Mouse (Mus musculus) liver, embryonic 12.5 days (tissue): Measurements from ENCODE around the gene 4933407L21Rik. TPM values are rescaled to one million over a fixed set of nuclear protein-coding genes. Genes with fewer than 3 reads are reported as not detected.
A peak's percentile ranks its signal among the peaks of the same experiment; 100 is the strongest.

ENCODE experiments used
- ATAC-seq: fragments of 200-750 bp; cut with Nextera tagmentation; 2 replicates; pipeline ENCODE4 v1.8.0; 2017; ENCODE audit warnings: moderate number of reproducible peaks, mild to moderate bottlenecking, moderate library complexity
- H3K27ac ChIP-seq: fragments of 300-500 bp; sonication (generic); 2 replicates; pipeline ENCODE4 v1.5.1; 2016; ENCODE audit warnings: mild to moderate bottlenecking
- H3K27me3 ChIP-seq: fragments of 300-500 bp; sonication (generic); replicated peaks from 2 replicates; pipeline ENCODE4 v1.6.1; 2016; ENCODE audit warnings: mild to moderate bottlenecking, moderate library complexity
- H3K36me3 ChIP-seq: fragments of 300-500 bp; sonication (generic); 2 replicates; pipeline ENCODE4 v1.6.1; 2016; ENCODE audit warnings: mild to moderate bottlenecking, moderate library complexity
- H3K4me1 ChIP-seq: fragments of 300-500 bp; sonication (generic); 2 replicates; pipeline ENCODE4 v1.6.1; 2016
- H3K4me2 ChIP-seq: fragments of 300-500 bp; sonication (generic); 2 replicates; pipeline ENCODE4 v1.6.1; 2016; ENCODE audit warnings: mild to moderate bottlenecking, moderate library complexity
- H3K4me3 ChIP-seq: fragments of 300-500 bp; sonication (generic); 2 replicates; pipeline ENCODE4 v1.5.1; 2016; ENCODE audit warnings: mild to moderate bottlenecking, moderate library complexity
- H3K9ac ChIP-seq: fragments of 300-500 bp; sonication (generic); 2 replicates; pipeline ENCODE4 v1.6.1; 2016; ENCODE audit warnings: mild to moderate bottlenecking, moderate library complexity
- H3K9me3 ChIP-seq: fragments of 300-500 bp; sonication (generic); replicated peaks from 2 replicates; pipeline ENCODE4 v1.6.1; 2016; ENCODE audit warnings: mild to moderate bottlenecking, moderate library complexity
- WGBS: fragments of 180-500 bp; shearing (Covaris S2); methylation state at CpG from one replicate; pipeline ENCODE4 v1.1.7; 2016; ENCODE audit not compliant: insufficient replicate concordance; 5-methylcytosine and 5-hydroxymethylcytosine counted together
- polyA plus RNA-seq: library from polyadenylated mRNA; unstranded; fragments of >200 nt; fragmentation: Nextera tagmentation; extraction: Ambion mirVana; gene quantifications from 2 replicates; pipeline ENCODE4 v1.2.1, GENCODE M21; 2016

The 4933407L21Rik gene
- polyA plus RNA-seq, 1 experiment from 2014 or later, result not detected

GRCm38 (mm10) chr1:85937323-85937722, 9.0 kb downstream of the 4933407L21Rik start:
- Histone ChIP-seq H3K4me3 (no peak overlapping the region), H3K4me1 (peaks cover 7% of the 10 kb centered on the region; the same call in 1 of the 2 replicates), H3K27me3 (peaks cover 2% of the 10 kb centered on the region), H3K9me3 (no peaks in the 10 kb centered on the region), H3K27ac (no peak overlapping the region), H3K36me3 (no peaks in the 10 kb centered on the region), H3K9ac (no peak overlapping the region), H3K4me2 (no peak overlapping the region)
- WGBS, result 51% methylated on average over 1 of the region's 1 CpGs
- ATAC-seq, result no peak

- 63% methylated on average over 8 of the region's 8 CpGs for WGBS
- Histone ChIP-seq H3K36me3 (no peaks in the 10 kb centered on the region), H3K9ac (no peak overlapping the region), H3K27me3 (no peaks in the 10 kb centered on the region), H3K4me2 (no peak overlapping the region), H3K4me3 (no peak overlapping the region), H3K9me3 (no peaks in the 10 kb centered on the region; the same call in 1 of the 2 replicates), H3K27ac (no peak overlapping the region), H3K4me1 (no peaks in the 10 kb centered on the region)
- no peak for ATAC-seq
These were observed 14.0 kb downstream of the 4933407L21Rik start for GRCm38 (mm10) chr1:85942318-85942717.

GRCm38 (mm10) chr1:85949085-85949684, 20.9 kb downstream of the 4933407L21Rik start:
- no peak for ATAC-seq
- WGBS, result 51% methylated on average over 2 of the region's 2 CpGs
- Histone ChIP-seq H3K27ac (no peak overlapping the region), H3K4me1 (no peaks in the 10 kb centered on the region), H3K4me3 (no peak overlapping the region), H3K27me3 (no peaks in the 10 kb centered on the region), H3K9ac (no peak overlapping the region), H3K4me2 (no peak overlapping the region), H3K36me3 (no peaks in the 10 kb centered on the region), H3K9me3 (no peaks in the 10 kb centered on the region; the same call in 1 of the 2 replicates)

- no peak for ATAC-seq
- 54% methylated on average over 3 of the region's 3 CpGs for WGBS
These were observed 26.9 kb downstream of the 4933407L21Rik start for GRCm38 (mm10) chr1:85955150-85955549.

GRCm38 (mm10) chr1:85957290-85957689, 29.0 kb downstream of the 4933407L21Rik start:
- WGBS, result 15% methylated on average over 5 of the region's 5 CpGs
- no peak overlapping the region for H3K4me3 ChIP-seq
- no peak overlapping the region for H3K27ac ChIP-seq
- H3K27me3 ChIP-seq, result no peaks in the 10 kb centered on the region
- H3K9ac ChIP-seq, result no peak overlapping the region
- no peak for ATAC-seq
- no peaks in the 10 kb centered on the region for H3K36me3 ChIP-seq
- H3K4me2 ChIP-seq, result no peak overlapping the region
- H3K9me3 ChIP-seq, result no peaks in the 10 kb centered on the region
- H3K4me1 ChIP-seq, result peaks cover 26% of the 10 kb centered on the region; the same call in 1 of the 2 replicates

More at GRCm38 (mm10) chr1:85955150-85955549, 26.9 kb downstream of the 4933407L21Rik start:
- Histone ChIP-seq H3K9ac (no peak overlapping the region), H3K4me1 (0 out of 2 replicates have a peak, but pooled peaks cover 17% of the 10 kb centered on the region), H3K27ac (no peak overlapping the region), H3K27me3 (no peaks in the 10 kb centered on the region), H3K36me3 (no peaks in the 10 kb centered on the region), H3K4me2 (no peak overlapping the region), H3K9me3 (no peaks in the 10 kb centered on the region), H3K4me3 (no peak overlapping the region)

- no peak for ATAC-seq
- 47% methylated on average over 9 of the region's 9 CpGs for WGBS
- Histone ChIP-seq H3K4me3 (no peak overlapping the region), H3K9ac (no peak overlapping the region), H3K36me3 (no peaks in the 10 kb centered on the region), H3K27ac (no peak overlapping the region), H3K27me3 (no peaks in the 10 kb centered on the region), H3K4me2 (no peak overlapping the region), H3K9me3 (no peaks in the 10 kb centered on the region), H3K4me1 (peaks cover 26% of the 10 kb centered on the region; the same call in 1 of the 2 replicates)
These were observed 29.8 kb downstream of the 4933407L21Rik start for GRCm38 (mm10) chr1:85957942-85958619.

GRCm38 (mm10) chr1:85959129-85959888, 31.0 kb downstream of the 4933407L21Rik start:
- no peak overlapping the region for H3K4me3 ChIP-seq
- peaks cover 26% of the 10 kb centered on the region; the same call in 1 of the 2 replicates for H3K4me1 ChIP-seq
- H3K9ac ChIP-seq, result no peak overlapping the region
- WGBS, result 57% methylated on average over 6 of the region's 6 CpGs
- no peak overlapping the region for H3K27ac ChIP-seq
- no peak overlapping the region for H3K4me2 ChIP-seq
- ATAC-seq, result no peak
- no peaks in the 10 kb centered on the region for H3K27me3 ChIP-seq
- H3K9me3 ChIP-seq, result no peaks in the 10 kb centered on the region
- H3K36me3 ChIP-seq, result no peaks in the 10 kb centered on the region

GRCm38 (mm10) chr1:85959889-85960276, 31.6 kb downstream of the 4933407L21Rik start:
- peaks cover 26% of the 10 kb centered on the region; the same call in 1 of the 2 replicates for H3K4me1 ChIP-seq
- no peak overlapping the region for H3K4me2 ChIP-seq
- no peak overlapping the region for H3K4me3 ChIP-seq
- no peaks in the 10 kb centered on the region for H3K9me3 ChIP-seq
- peak; percentile 25; the same call in 1 of the 2 replicates for ATAC-seq
- no peak overlapping the region for H3K9ac ChIP-seq
- 42% methylated on average over 2 of the region's 2 CpGs for WGBS
- no peak overlapping the region for H3K27ac ChIP-seq
- H3K36me3 ChIP-seq, result no peaks in the 10 kb centered on the region
- no peaks in the 10 kb centered on the region for H3K27me3 ChIP-seq

GRCm38 (mm10) chr1:85960873-85961272, 32.6 kb downstream of the 4933407L21Rik start, which contains the start of gene Gpr55:
Gene Gpr55, minus strand, starts transcription at chr1:85961007.
- no peak within 1 kb of the TSS for H3K4me2 ChIP-seq
- peaks cover 26% of the 10 kb centered on the region; the same call in 1 of the 2 replicates for H3K4me1 ChIP-seq
- ATAC-seq, result no peak
- WGBS, result 19% methylated on average over 5 of the region's 5 CpGs
- no peak within 1 kb of the TSS for H3K27ac ChIP-seq
- H3K9me3 ChIP-seq, result no peaks in the 10 kb centered on the region
- H3K27me3 ChIP-seq, result no peaks in the 10 kb centered on the region
- H3K36me3 ChIP-seq, result no peaks in the 10 kb centered on the region
- H3K9ac ChIP-seq, result no peak within 1 kb of the TSS
- no peak within 1 kb of the TSS for H3K4me3 ChIP-seq

- H3K4me1 ChIP-seq, result peaks cover 26% of the 10 kb centered on the region; the same call in 1 of the 2 replicates
- no peak overlapping the region for H3K4me3 ChIP-seq
- H3K27ac ChIP-seq, result no peak overlapping the region
- no peak overlapping the region for H3K9ac ChIP-seq
- ATAC-seq, result no peak
- no peaks in the 10 kb centered on the region for H3K27me3 ChIP-seq
- no peak overlapping the region for H3K4me2 ChIP-seq
- H3K36me3 ChIP-seq, result no peaks in the 10 kb centered on the region
- WGBS, result 25% methylated on average over 3 of the region's 3 CpGs
- H3K9me3 ChIP-seq, result no peaks in the 10 kb centered on the region
These were observed 33.8 kb downstream of the 4933407L21Rik start for GRCm38 (mm10) chr1:85962081-85962480.

- WGBS, result 51% methylated on average over 3 of the region's 3 CpGs
- Histone ChIP-seq H3K4me2 (no peak overlapping the region), H3K9ac (no peak overlapping the region), H3K9me3 (no peaks in the 10 kb centered on the region), H3K27me3 (no peaks in the 10 kb centered on the region), H3K4me3 (no peak overlapping the region), H3K4me1 (0 out of 2 replicates have a peak, but pooled peaks cover 2% of the 10 kb centered on the region), H3K36me3 (no peaks in the 10 kb centered on the region), H3K27ac (no peak overlapping the region)
- no peak for ATAC-seq
These were observed 37.6 kb downstream of the 4933407L21Rik start for GRCm38 (mm10) chr1:85965856-85966255.

- Histone ChIP-seq H3K4me3 (no peak overlapping the region), H3K4me2 (no peak overlapping the region), H3K9ac (no peak overlapping the region), H3K9me3 (no peaks in the 10 kb centered on the region), H3K4me1 (no peaks in the 10 kb centered on the region), H3K36me3 (no peaks in the 10 kb centered on the region), H3K27ac (no peak overlapping the region), H3K27me3 (no peaks in the 10 kb centered on the region)
- 50% methylated on average over 1 of the region's 1 CpGs for WGBS
- ATAC-seq, result no peak
These were observed 40.8 kb downstream of the 4933407L21Rik start for GRCm38 (mm10) chr1:85969081-85969480.
